Mouse (Mus musculus): ENCODE measurements around the gene Tmem233.
A peak's percentile ranks its signal among the peaks of the same experiment; 100 is the strongest.

Tmem233 gene

DNA sequence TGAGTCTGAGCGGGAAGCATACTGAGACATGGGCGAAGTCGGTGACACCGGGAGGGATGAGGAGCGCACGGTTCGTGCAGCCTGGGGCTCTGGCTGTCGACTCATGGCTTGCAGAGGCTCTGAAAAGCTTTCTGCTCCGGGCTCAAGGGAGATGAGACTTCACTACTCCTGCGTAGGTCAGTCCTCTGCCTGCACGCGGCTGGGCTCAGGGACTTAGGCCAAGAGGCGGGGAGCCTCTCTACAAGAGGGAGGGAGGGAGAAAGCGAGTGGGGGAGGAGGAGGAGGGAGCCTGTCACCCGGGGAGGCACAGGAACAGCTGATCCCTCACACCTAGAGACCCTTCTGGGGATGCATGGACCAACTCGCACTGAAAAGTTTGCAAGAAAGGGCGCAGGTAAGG, at the start of gene Tmem233:
Tmem233 (minus strand) TSS at position 164 of the 400 bp plus-strand sequence.
- no peak for DNase-seq (ENCODE audit: low spot score)

DNA sequence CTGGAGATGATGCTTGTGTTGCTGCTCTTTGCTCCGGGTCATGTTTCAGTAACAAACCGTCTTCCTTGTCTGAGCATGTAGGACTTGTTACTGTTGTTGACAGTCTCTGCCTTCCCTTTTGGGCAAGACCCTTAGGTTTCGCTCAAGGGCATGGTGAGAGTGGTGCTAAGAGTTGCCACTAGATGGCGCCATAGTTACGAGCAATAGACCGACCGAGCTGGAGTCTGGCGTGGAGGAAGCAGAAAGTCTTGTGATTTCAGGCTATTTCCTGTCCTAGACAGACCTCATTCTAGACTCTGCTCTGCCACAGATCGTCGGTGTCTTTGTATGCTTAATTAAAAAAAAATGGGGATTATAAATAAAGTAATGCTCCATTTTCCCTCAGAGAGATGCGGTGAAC, 40.3 kb upstream of the Tmem233 start:
- peak; percentile 45 for DNase-seq (ENCODE audit: low spot score)

DNA sequence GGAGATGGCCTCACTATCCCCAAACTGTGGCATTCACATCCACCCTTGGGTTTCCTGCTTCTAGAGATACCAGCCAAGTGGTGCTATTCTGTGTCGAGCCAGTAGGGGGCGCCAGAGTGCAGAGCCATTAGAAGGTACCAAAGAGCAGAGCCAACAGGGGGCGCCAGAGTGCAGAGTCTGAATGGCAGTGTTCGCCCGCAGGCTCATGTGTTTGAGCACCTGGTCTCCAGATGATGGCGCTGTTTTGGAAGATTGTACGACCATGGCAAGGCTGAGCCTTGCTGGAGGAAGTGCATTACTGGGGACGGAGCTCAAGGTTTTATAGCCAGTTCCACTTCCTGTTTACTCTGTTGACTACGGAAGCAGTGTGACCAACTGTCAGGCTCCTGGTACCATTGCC, 33.5 kb upstream of the Tmem233 start:
- peak; percentile 20 for DNase-seq (ENCODE audit: low spot score)

DNA sequence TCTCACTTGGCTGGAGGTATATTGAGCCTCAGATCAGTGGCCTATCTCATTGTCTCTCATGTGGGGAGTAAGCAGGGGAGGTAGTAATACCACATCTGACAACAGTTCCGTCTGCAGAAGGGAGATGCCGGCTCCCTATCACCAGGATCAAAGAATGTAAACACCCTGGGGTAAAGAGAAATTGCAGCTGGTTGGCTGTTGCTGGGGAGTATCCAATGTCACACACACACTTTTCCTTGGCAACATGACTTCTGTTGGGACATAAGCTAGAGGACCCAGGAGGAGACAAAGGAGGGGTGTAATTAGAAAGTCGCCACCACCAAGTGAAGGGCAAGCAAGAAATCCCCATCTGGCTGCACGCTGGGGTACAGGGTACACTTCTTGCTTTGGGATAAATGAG, 33.1 kb upstream of the Tmem233 start:
- no peak for DNase-seq (ENCODE audit: low spot score)

DNA sequence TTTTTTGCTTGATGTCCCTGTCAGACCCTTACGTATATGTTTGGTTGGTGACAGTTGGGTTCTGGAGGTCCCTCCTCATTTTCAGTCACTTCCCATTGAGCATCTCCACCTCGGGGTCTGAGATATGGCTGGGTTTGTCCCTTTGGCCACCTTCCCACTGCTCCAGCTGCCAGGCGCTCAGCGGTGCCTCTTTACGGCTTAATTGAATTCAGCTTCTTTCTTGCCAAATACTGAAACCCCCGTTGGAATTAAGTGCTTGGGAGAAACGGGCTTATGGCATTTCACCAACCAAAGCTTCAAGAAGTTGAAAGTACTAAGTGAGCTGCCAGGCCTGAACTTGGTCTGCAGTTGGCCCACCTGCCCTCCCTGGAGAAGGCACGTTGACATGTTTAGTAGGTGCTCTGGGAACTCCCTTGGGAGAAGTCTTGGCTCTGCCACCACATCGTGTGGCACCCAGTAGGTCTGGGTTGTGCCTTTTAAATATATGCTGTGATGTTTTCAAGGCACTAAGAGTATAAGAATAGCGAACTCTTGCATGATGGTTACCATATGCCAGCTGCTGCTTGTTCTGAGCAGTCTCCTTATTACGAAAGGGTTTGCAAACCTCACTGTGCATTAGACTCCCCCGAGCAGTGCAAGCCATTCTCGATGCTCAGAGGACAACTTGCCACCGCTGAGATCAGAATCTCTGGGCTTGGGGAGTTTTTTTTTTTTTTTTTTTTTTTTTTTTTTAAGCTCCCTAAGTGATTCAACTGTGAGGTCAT, 32.2 kb upstream of the Tmem233 start:
- DNase-seq (ENCODE audit: low spot score) = no peak

DNA sequence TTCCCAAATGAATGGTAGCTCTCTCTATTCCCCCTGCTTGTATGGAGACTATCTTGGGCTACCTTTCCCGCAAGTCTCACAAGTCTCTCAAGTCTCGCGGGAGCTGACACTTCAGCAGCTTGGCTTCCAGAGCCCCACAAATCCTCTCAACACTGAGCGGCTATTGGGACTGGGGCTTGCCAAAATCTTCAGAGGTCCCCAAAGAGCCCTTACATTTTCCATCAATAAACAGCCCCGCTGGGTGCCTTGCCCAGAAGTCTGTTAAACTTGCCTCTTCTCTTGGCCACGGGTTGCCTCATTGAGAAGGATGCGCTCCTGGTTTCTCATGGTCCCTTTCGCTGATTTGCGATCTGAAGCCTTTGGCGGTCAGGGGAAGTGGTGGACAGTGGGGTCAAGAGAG, 25.6 kb upstream of the Tmem233 start:
- DNase-seq (ENCODE audit: low spot score) = no peak

DNA sequence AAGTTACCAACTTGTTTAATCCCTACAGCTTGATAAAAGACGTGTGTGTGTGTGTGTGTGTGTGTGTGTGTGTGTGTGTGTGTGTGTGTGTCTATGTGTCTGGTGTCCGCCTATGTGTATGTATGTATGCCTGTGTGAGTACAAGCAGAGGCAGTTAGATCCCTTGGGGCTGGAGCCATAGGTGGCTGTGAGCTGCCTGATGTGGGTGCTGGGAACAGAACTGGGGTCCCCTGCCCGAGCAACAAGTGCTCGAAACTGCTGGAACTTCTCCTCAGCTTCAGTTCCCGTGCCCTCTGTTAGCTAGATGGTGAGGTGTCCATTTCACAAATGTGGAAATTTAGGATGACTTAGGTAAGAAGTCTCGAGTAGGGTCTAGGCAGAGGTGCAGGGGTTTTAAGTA, 1.2 kb upstream of the Tmem233 start:
- no peak for DNase-seq (ENCODE audit: low spot score)

DNA sequence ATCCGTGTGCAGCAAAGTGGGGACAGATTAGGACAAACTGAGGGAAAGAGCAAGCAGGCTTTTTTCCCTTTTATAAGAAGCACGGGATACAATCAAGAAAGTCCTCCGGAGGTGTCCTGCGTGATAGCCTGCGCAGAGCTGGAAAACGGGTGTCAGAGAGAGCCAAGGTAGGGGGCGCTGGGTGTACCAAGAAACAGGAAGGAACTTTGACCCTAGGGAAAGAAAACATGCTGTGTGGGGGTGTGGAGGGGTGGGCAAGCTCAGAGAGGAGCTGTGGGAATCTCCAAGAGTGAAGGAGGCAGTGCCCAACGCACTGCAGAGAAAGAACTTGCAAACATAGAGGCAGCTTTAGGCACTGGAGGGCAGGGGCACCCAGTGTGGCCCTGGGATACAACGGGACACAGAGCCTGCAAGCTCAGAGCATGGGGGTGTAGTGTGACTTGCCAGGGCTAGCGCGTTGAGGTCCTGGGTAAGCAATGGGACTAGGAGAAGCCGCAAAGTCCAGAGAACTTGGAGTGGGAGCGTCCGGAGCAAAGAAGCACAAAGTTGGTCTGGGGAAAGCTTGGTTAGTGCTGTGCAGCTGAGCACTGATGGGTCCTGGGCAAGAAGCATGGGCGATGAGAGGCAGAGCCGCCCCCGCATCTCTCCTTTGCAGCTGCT, 673 bp downstream of the Tmem233 start:
- DNase-seq (ENCODE audit: low spot score) = no peak

DNA sequence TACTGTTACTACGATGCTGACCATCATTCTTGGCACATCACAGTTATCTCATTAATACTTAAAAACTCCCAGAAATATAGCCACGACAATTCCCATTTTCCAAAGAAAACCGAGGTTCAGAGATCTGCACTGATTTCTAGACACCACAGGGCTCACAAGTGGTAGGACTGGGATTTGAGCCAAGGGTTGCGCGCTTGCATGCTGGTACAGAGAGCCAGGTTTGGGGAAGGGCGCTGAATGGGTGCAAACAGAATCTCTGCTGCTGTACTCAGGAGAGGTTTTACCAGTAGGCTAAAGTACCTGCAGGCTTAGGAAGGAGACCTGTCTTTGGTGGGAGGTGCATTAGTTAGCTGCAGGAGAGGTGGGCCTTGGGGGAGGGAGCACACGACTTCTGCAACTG, 1.4 kb downstream of the Tmem233 start:
- DNase-seq (ENCODE audit: low spot score) = no peak

DNA sequence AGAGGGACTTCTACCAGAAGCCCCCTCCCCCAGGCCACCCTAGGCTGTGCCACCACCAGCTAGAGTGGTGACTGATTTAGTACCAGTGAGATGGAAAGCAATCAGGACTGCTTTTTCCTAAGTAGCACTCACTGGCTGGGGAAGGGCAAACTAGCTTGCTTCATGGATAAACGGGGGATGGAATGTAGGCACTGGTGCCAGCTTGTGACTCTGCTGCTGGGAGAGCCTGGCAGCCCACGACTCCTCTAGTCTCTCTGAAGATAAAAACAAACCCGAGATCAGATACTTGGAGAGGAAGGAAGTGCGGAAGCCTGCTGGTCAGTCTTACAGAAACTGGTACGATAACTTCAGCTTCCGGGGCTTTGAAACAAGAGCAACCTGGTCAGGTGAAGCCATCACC, 2.3 kb downstream of the Tmem233 start:
- DNase-seq (ENCODE audit: low spot score) = no peak

DNA sequence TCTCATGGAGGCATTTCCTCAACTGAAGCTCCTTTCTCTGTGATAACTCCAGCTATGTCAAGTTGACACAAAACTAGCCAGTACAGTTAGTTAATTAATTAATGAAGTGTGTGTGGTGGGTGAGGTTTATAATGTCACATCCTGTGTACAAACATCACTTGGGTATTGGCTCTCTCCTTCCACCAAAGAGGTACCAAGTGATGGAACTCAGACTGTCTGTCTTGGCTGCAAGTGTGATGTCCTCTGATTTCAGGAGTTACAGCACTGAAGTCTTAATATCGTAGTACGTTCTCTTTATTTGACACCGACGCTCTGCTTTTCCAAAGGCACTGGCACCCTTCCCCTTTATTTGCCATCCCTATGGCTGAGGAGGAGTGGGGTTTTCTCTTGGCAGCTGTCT, 13.4 kb downstream of the Tmem233 start:
- no peak for DNase-seq (ENCODE audit: low spot score)

DNA sequence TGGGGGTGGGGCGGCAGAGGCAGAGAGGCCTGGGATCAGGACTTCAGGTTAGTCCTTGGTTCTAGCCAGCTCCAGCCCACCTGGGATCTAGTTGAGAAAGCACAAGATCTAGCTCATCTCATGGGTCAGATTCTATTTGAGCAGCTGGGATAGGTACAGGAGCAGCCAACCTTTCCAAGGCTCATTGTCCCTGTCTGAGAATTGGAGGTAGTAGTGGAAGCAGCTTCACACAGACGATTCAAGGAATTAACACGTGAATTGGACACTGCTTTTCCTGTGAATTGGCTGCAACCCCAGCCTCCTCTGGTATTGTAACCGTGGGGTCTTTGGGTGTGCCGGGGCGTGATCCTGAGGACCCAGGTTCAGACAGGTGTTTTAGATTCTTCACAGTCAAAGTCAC, 30.2 kb downstream of the Tmem233 start:
- DNase-seq (ENCODE audit: low spot score) = no peak

DNA sequence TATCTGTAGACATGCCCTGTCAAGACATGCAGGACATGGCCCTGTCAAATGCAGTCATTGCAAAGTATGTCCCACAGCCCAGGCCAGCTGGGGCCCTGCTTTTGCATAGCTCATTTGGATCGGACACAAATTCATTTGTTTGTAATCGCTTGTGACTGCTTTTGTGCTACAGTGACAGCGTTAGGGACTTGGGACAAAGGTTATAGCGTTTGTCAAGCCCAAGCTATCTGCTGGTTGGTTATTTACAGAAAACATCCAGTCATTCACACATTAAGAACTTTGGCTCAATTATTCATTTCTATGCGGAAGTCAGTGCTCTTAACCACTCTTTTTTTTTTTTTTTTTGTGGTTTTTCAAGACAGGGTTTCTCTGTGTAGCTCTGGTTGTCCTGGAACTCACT, 30.9 kb downstream of the Tmem233 start:
- no peak for DNase-seq (ENCODE audit: low spot score)

DNA sequence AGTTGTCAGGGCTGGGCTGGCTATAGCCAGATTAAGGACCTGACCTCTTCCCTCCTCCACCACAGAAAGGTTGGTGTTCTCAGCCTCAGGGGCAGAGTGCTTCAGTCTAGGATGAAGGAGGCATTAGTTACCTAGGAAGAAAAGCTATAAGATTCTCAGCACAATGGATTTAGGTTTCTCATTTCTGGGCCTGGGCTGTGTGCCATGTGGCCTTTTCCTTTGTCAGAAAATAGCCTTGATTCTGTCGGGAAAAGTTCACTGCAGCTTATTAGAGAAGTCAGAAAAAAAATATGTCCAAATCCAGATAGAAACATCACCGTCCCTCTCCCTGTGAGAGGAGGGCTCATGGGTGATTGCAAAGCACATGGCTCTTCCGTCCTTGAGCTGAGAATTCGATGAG, 33.2 kb downstream of the Tmem233 start:
- DNase-seq (ENCODE audit: low spot score) = no peak

DNA sequence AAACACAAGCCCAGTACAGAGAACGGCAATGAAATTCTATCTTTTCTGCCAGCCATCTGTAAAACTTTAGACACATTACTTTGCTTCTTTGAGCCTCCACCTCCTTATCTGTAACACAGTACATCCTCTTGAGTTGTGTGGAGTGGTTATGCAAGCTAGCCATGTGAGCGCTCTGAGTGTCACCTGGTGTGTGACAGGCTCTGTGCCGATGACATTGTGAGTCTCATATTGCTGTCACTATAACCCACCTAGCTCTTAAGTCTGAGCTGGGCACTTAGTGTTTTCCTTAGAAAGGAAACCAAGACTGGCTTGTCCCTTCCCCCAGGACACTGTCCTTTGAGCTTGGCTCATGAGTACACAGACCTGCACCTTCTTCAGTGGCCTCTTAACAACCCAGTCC, 34.7 kb downstream of the Tmem233 start:
- DNase-seq (ENCODE audit: low spot score) = no peak

DNA sequence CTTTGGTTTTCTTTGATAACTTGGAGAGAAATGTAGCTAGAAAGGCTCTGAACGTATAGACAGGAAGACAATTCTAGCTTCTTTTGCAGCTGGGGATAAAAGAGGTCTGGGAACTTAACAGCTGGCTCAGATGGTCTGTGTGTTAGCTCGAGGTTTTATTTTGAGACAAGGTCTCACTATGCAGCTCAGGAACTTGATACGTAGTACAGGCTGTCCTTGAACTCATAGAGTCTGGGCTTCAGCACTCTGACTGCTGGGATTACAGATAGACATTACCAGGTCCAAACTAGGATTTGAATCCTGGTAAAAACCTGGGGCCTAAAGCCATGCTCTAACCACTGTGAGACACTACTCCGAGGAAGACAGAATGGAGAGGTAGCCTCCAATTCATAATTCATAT, 36.8 kb downstream of the Tmem233 start:
- DNase-seq (ENCODE audit: low spot score) = no peak

DNA sequence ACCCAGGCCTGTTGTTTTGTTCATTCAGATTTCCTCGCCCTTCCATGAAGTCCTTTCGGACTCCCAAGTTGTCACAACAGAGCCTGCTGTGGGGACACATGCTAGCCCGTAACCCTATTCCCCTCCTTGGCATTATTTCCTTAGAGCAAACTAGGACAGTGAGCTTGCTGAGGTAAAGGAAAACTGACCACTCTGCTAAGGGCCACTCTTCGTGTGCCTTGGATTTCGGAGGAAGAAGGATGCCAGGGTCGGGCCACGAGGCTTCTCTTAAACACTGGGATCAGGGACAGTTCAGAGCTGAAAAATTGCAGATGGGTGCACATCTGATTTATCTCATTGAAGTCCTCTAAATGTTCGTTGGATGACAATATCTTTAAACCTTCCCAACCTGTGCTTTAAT, 37.5 kb downstream of the Tmem233 start:
- DNase-seq (ENCODE audit: low spot score) = no peak

DNA sequence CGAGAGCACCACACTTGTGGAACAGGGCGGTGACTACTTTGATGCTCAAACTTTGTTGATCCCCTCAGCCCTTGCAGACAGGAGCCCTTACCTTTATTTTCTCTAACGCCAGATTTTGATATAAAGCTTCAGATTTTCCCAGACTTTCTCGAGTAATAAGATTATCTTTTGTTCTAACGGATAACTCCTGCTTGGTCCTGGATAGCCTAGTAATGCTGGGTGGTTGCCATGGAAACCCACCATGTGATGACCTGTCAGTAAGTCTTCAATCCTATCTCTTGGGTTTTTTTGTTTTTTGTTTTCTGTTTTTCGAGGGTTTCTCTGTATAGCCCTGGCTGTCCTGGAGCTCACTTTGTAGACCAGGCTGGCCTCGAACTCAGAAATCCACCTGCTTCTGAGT, 40.8 kb downstream of the Tmem233 start:
- DNase-seq (ENCODE audit: low spot score) = no peak

DNA sequence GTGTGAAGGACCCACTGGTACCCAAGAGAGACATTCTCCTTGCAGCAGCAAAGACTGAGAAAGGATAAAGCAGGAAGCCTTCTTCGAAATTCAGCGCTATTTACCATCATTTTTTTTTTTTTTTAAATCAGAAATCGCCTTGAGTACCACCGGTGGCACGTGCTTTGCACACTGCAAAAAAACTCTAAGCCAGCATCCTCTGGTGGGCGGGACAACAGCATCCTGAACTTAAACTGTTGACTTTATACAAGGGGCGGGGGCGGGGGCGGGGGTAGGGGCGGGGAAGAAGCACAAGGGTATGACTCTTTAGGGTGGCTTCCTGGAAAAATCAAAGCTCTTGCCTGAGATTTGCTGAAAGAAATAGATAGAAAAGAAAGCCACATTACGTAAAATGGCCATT, 43.3 kb downstream of the Tmem233 start:
- DNase-seq (ENCODE audit: low spot score) = no peak

DNA sequence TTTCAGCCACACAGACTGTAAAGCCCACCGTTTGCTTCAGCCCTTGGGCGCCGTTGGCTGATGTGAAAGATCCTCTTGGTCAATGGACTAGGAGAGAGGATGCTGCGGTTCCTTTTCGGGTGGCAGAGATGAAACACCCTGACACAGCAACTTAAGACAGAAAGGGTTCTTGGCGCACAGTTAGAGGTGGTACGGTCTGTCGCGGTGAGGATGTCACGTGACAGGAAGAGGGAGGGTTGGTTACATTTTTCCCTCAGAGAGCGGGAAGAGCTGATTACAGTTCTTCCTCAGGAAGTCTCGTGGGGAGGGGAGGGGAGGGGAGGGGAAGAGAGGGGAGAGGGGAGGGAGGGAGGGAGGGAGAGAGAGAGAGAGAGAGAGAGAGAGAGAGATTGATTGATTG, 45.3 kb downstream of the Tmem233 start:
- DNase-seq (ENCODE audit: low spot score) = no peak

DNA sequence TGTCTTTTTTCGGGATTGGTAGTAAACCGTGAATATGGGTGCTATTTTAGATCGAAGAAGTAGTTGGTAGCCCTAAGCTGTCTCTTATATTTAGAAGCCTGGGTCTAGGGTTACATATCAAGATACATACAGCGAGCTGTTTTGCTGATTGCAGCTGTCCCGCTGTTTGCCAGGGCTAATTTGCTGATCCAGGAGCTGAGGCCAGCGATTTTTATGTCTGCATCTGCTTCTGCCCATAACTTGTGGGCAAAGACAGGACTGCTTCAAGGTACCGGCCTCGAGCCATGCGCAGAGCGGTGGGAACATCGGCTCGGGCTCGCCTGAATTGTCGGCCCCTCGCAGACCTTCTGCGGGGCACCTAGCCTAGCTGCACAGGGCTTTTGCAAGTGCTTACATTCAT, 46.6 kb downstream of the Tmem233 start:
- no peak for DNase-seq (ENCODE audit: low spot score)

DNA sequence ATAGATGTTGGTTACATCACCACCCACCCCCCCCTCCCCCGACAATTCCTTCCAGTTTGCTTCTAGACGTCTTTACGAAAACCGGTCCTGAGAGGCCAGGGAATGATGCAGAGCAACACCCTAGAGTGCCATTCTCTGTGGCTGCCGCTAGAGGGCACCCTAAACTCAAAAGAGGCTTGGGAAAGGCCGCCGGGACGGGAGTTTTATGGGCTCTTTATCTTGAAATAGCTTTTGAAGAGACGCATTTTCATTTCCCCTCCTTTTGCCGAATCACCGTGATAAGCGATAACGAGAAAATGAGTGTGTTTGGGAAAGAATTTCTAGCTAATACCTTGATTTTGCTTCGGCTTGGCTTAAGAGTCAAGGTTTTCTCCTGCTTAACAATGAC, 51.9 kb downstream of the Tmem233 start:
- peak; percentile 56 for DNase-seq (ENCODE audit: low spot score)

DNA sequence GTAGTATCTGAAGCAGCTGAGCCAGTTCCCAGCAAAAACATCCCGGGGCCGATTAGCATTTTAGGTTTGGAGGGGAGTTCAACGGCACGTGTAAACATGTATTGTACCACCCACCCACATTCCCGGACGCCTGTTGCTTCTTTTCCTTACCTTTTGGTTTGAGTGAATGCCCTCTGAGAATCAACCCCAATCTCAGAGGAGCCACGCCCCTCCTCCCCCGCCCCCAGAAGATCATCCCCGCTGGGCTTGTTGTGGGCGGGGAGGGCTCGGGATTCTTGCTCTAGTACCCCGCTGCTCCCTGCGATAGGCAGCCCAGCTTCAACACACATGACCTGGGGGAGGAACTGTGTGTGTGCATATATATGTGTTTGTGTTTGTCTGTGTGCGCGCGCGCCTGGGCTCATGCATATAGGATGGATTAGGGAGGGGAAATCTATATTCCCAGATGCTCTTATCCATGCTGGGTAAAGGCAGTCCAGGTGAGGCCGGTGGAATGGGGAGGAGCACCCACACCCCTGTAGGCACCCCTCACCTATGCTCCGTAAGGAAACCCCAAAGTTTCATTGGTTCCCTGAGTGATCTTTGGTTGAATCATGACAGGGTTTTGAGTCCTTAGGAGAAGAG, 52.4 kb downstream of the Tmem233 start:
- no peak for DNase-seq (ENCODE audit: low spot score)

DNA sequence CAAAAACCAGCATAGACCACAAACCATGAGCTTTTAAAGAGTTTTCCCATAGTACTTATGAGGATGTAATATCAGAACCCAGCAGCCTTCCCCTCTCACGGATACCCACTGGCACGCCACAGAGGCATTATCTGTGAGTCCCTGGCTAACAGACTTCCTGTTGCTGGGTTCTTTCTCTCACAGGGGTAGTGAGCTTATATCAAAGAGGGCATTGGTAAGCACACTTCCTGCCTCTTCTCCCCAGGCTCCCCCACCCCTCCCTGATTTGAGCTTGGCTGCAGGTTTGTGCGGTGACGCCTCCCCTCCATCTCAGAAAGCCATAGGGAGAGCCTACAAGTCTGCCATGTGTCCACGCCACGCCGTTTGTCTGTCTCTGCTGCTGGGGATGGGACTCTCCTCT, 54.0 kb downstream of the Tmem233 start:
- DNase-seq (ENCODE audit: low spot score) = no peak
